Mouse (Mus musculus) forebrain, embryonic 16.5 days (tissue): ENCODE measurements around the gene Tprn. TPM values are rescaled to one million over a fixed set of nuclear protein-coding genes. Genes with fewer than 3 reads are reported as not detected.
A peak's percentile ranks its signal among the peaks of the same experiment; 100 is the strongest.

Experiments used
- ATAC-seq: fragments of 200-750 bp; cut with Nextera tagmentation; 2 replicates; pipeline ENCODE4 v1.8.0; 2017; ENCODE audit warnings: mild to moderate bottlenecking, moderate library complexity
- H3K27ac ChIP-seq: fragments of 300-500 bp; sonication (generic); 2 replicates; pipeline ENCODE4 v1.5.1; 2014; ENCODE audit warnings: low read length, control low read depth
- H3K27me3 ChIP-seq: fragments of 300-500 bp; sonication (generic); replicated peaks from 2 replicates; pipeline ENCODE4 v1.6.1; 2014; ENCODE audit warnings: low read length; ENCODE audit not compliant: control insufficient read depth, insufficient read depth
- H3K36me3 ChIP-seq: fragments of 300-500 bp; sonication (generic); 2 replicates; pipeline ENCODE4 v1.6.1; 2014; ENCODE audit not compliant: control insufficient read depth, insufficient read depth
- H3K4me1 ChIP-seq: fragments of 300-500 bp; sonication (generic); replicated peaks from 2 replicates; pipeline ENCODE4 v1.6.1; 2014; ENCODE audit warnings: low read length; ENCODE audit not compliant: control insufficient read depth, insufficient read depth
- H3K4me2 ChIP-seq: fragments of 300-500 bp; sonication (generic); 2 replicates; pipeline ENCODE4 v1.6.1; 2014; ENCODE audit warnings: mild to moderate bottlenecking, low read length, control low read depth
- H3K4me3 ChIP-seq: fragments of 300-500 bp; sonication (generic); replicated peaks from 2 replicates; pipeline ENCODE4 v1.5.1; 2014; ENCODE audit warnings: mild to moderate bottlenecking, low read length, control low read depth
- H3K9ac ChIP-seq: fragments of 300-500 bp; sonication (generic); replicated peaks from 2 replicates; pipeline ENCODE4 v1.6.1; 2014; ENCODE audit warnings: low read depth, low read length, control low read depth
- H3K9me3 ChIP-seq: fragments of 300-500 bp; sonication (generic); 2 replicates; pipeline ENCODE4 v1.6.1; 2016; ENCODE audit warnings: low read length; ENCODE audit not compliant: control insufficient read depth
- WGBS: fragments of 180-500 bp; shearing (Covaris S2); extraction: QIAGEN DNeasy Blood & Tissue Kit; methylation state at CpG from one replicate; pipeline ENCODE4 v1.1.7; 2014; 5-methylcytosine and 5-hydroxymethylcytosine counted together
- polyA plus RNA-seq: library from polyadenylated mRNA; unstranded; fragments of >200 nt; fragmentation: Nextera tagmentation; extraction: Ambion mirVana; gene quantifications from 2 replicates; pipeline ENCODE4 v1.2.1, GENCODE M21; 2015

The Tprn gene
- polyA plus RNA-seq, 1 experiment from 2014 or later: 14.8 TPM

DNA sequence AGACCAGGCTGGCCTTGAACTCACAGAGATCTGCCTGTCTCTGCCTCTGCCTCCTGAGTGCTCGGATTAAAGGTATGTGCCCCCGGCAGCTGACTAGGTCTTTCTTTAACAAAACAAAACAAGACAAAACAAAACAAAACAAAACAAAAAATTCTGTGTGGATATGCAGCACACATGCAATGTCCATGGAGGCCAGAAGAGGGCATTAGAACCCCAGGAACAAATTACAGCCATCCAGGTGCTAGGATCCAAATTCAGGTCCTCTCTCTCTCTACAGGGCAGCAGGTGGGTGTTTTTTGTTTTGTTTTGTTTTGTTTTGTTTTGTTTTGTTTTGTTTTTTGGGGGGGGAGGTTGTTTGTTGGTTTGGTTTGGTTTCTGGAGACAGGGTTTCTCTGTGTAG lies 3.5 kb upstream of the Tprn start:
- Histone ChIP-seq H3K4me1 (peaks cover 34% of the 10 kb centered on the region), H3K27me3 (no peaks in the 10 kb centered on the region; the same call in 1 of the 2 replicates), H3K36me3 (no peaks in the 10 kb centered on the region), H3K9me3 (no peaks in the 10 kb centered on the region), H3K4me2 (no peak overlapping the region), H3K27ac (no peak overlapping the region), H3K9ac (no peak overlapping the region), H3K4me3 (no peak overlapping the region)
- 50% methylated on average over 2 of the region's 2 CpGs for WGBS
- ATAC-seq: no peak

DNA sequence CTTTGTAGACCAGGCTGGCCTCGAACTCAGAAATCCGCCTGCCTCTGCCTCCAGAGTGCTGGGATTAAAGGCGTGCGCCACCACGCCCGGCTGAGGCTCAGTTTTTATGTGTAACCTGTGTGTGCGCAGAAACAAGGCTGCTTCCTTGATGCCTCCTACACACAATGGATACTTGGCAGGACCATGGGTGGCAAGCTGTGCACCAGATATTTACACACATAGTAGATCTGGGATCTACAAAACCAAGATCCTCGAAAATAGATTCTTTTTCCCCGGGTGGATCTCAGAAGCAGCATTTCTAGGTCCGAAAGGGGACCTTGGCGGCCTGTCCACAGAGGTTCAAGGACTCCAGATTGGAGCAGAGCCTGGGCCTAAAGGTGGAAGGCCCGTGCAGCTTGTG lies 548 bp upstream of the Tprn start:
- Histone ChIP-seq H3K9ac (peak overlapping the region; percentile 62), H3K36me3 (no peaks in the 10 kb centered on the region), H3K9me3 (no peaks in the 10 kb centered on the region), H3K4me2 (peak overlapping the region; percentile 99), H3K4me1 (peaks cover 46% of the 10 kb centered on the region), H3K4me3 (peak overlapping the region; percentile 67), H3K27me3 (no peaks in the 10 kb centered on the region; the same call in 1 of the 2 replicates), H3K27ac (peak overlapping the region; percentile 70)
- 48% methylated on average over 12 of the region's 12 CpGs for WGBS
- ATAC-seq: 0 out of 2 replicates have a peak, but pooled peaks have one; percentile 1

DNA sequence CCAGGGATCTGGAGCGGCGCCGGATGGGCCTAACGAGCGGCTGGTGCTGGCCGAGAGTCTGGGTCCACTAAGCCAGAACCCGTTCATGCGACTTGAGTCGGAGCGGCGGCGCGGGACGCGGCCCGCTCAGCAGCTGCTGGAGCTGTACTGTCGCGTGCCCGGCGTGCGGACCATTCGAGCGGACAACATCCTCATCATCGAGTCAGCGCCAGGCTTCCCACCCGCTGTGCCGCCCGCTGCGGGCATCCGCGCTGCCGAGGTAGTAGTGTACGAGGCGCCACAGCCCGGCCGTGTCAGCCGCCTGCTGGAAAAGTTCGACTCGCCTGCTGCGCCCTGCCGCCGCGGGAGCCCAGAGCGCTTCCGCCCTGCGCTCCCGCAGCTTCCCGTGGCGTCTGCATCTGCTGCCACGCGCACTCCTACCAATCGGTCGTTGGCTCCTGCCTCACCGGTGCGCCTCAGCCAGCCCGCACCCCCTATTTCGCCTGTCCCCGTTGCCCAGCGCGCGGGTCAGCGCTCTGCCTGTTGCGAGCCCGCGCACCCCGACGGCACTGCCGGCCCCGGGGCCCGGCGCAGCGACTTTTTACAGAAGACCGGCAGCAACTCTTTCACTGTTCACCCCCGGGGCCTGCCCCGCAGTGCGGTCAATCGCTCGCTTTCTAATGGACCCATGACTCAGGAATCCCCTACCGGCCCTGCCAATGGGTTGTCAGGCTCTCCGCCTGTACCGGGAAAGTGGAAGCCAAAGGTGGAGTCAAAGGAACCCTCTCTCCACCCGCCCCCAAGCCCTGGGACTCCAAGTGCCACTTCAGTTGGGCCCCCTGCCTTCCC lies 591 bp downstream of the Tprn start:
- H3K27me3 ChIP-seq: no peaks in the 10 kb centered on the region; the same call in 1 of the 2 replicates
- peak overlapping the region; percentile 67 for H3K4me3 ChIP-seq
- peaks cover 50% of the 10 kb centered on the region for H3K4me1 ChIP-seq
- peak; percentile 32 for ATAC-seq
- peak overlapping the region; percentile 48 for H3K27ac ChIP-seq
- no peaks in the 10 kb centered on the region for H3K9me3 ChIP-seq
- peak overlapping the region; percentile 99 for H3K4me2 ChIP-seq
- peak overlapping the region; percentile 74 for H3K9ac ChIP-seq
- WGBS: under 1% methylated on average over 79 of the region's 82 CpGs
- H3K36me3 ChIP-seq: no peaks in the 10 kb centered on the region

DNA sequence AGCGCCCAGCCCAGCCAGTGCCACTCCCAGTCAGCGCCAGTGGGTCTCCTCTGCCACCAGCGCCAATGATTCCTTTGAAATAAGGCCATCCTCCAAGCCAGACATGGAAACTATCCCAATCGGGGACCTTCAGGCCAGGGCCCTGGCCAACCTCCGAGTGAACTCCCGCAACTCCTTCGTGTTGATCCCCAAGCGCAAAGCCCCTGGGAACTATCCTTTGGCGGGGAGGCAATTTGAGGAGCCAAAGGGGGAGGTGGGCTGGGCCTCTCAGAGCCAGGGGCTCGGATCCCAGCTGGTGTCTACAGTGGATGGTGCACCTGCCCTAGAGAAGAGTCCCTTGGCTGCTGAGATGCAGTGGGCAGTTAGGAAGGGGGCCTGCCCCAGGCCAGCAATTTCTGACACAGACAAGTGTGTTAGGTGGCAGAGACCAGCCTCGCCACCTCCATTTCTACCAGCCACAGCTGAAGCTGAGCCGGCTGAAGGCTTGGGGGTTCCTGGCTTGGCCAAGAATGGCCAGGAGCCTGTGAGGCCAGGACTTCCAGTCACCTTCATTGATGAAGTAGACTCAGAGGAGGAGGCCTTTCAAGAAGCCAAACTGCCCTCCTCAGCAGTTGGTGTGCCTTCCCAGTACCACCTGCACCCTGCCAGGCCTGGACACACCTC lies 1.3 kb downstream of the Tprn start:
- Histone ChIP-seq H3K4me3 (peak overlapping the region; percentile 67), H3K36me3 (no peaks in the 10 kb centered on the region), H3K27ac (no peak overlapping the region), H3K4me2 (peak overlapping the region; percentile 99), H3K27me3 (no peaks in the 10 kb centered on the region; the same call in 1 of the 2 replicates), H3K9me3 (no peaks in the 10 kb centered on the region), H3K4me1 (peaks cover 50% of the 10 kb centered on the region), H3K9ac (peak overlapping the region; percentile 74)
- WGBS: 18% methylated on average over 12 of the region's 12 CpGs
- no peak for ATAC-seq

DNA sequence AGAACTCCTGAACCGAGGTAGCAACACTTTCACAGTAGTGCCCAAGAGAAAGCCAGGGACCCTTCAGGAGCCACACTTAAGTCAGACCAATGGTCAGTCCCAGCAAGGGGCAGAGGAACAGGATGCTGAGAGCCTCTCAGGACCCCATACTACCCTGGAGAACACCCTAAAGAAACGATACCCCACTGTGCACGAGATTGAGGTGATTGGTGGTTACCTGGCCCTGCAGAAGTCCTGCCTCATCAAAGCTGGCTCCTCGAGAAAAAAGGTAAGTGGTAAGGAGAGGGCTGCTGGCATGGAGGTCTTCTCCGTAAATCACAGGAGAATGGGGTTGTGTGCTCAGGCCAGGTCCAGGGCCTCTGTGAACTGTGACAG lies 1.9 kb downstream of the Tprn start:
- 0 out of 2 replicates have a peak overlapping the region, but pooled peaks have one; percentile 1 for H3K4me3 ChIP-seq
- WGBS: 77% methylated on average over 5 of the region's 5 CpGs
- H3K9ac ChIP-seq: no peak overlapping the region
- no peaks in the 10 kb centered on the region for H3K36me3 ChIP-seq
- H3K27me3 ChIP-seq: no peaks in the 10 kb centered on the region; the same call in 1 of the 2 replicates
- H3K4me2 ChIP-seq: peak overlapping the region; percentile 99
- ATAC-seq: no peak
- H3K27ac ChIP-seq: no peak overlapping the region
- no peaks in the 10 kb centered on the region for H3K9me3 ChIP-seq
- peaks cover 50% of the 10 kb centered on the region for H3K4me1 ChIP-seq

DNA sequence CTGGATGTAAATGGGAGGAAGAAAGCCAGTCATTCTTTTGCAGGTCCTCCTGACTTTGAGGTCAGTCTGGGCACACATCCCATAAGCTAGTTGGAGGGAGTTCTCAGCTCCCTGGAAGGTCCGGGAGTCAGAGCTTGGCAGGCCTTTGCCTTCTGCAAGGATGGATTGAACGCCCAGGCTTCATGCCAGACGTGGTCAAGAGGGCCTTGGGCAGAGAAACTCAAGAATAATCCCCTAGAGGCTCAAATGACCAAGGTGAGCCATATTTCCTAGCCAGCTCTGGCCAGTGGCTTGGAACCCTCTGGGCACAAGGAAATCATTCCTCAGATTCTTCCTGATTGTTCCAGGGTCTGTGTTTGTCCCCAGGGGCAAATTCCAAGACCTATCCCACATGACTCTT lies 2.4 kb downstream of the Tprn start:
- H3K4me3 ChIP-seq: no peak overlapping the region

DNA sequence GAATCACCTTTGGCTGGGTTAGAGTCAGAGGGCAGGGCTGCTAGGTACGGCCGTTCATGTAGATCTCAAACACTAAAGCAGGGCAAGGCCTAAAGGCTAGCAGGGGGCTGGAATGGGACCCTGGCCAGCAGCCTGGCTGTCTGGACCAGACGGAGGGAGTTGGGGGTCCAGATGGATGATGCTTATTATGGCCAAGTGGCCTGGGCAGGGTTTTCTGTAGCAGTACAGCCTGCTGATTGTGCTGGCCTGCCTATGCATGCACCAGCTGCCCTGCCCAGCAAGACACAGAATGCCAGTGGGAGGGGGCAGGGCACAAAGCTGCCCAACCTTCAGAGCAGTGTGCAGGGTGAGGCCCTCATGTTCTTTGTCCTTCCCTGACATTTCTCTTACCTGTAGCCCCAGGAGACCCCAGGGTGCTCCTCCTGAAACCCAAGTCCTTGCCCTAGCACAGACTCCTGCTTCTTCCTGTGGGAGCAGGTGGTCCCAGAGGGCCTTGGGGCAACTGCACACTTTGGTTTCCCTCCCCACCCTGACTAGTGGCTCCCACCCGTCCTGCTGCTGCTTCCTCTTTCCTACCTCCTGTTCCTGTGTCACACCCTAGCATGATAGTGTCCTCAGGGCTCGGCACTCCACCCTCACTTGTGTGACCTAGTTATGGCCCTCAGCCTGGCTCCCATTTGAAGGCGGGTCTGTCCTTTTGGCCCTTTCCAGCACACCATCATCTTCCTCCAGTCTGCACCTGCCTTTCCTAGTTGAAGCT lies 3.7 kb downstream of the Tprn start:
- H3K4me3 ChIP-seq: no peak overlapping the region
- no peak for ATAC-seq
- H3K9me3 ChIP-seq: no peaks in the 10 kb centered on the region
- WGBS: 65% methylated on average over 6 of the region's 6 CpGs
- no peaks in the 10 kb centered on the region; the same call in 1 of the 2 replicates for H3K27me3 ChIP-seq
- peak overlapping the region; percentile 24 for H3K4me2 ChIP-seq
- no peak overlapping the region for H3K27ac ChIP-seq
- H3K4me1 ChIP-seq: peaks cover 56% of the 10 kb centered on the region
- H3K36me3 ChIP-seq: no peaks in the 10 kb centered on the region
- H3K9ac ChIP-seq: peak overlapping the region; percentile 38

More for the DNA sequence above, 2.4 kb downstream of the Tprn start:
- Histone ChIP-seq H3K36me3 (no peaks in the 10 kb centered on the region), H3K9ac (0 out of 2 replicates have a peak overlapping the region, but pooled peaks have one; percentile 0), H3K9me3 (no peaks in the 10 kb centered on the region), H3K4me2 (peak overlapping the region; percentile 12), H3K27ac (no peak overlapping the region), H3K27me3 (no peaks in the 10 kb centered on the region; the same call in 1 of the 2 replicates), H3K4me1 (peaks cover 50% of the 10 kb centered on the region)
- 80% methylated on average over 3 of the region's 3 CpGs for WGBS
- no peak for ATAC-seq

DNA sequence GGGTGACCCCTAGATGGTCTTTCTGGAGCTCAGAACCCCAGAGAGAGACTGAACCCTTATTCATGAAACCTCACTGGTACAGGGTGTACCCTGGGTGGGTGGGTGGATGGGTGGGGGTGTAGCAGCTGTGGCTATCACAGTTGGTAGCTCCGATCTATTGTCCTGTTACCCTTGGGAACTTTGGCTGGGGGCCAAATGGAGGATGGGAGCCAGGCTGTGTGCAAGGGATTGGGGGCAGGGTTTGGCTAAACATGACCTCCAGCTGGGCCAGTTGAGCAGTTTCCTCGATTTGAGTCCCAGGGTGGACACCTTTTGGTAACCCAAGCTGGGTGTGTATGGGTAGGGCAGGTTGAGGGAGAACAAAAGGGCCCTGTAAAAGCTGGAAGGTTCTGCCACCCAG lies 4.3 kb downstream of the Tprn start:
- no peak overlapping the region; the same call in 1 of the 2 replicates for H3K27ac ChIP-seq
- 30% methylated on average over 2 of the region's 2 CpGs for WGBS
- H3K4me1 ChIP-seq: peaks cover 63% of the 10 kb centered on the region
- no peaks in the 10 kb centered on the region; the same call in 1 of the 2 replicates for H3K27me3 ChIP-seq
- ATAC-seq: no peak
- H3K9ac ChIP-seq: 0 out of 2 replicates have a peak overlapping the region, but pooled peaks have one; percentile 38
- no peaks in the 10 kb centered on the region for H3K36me3 ChIP-seq
- H3K9me3 ChIP-seq: no peaks in the 10 kb centered on the region
- H3K4me3 ChIP-seq: no peak overlapping the region
- H3K4me2 ChIP-seq: peak overlapping the region; percentile 24

DNA sequence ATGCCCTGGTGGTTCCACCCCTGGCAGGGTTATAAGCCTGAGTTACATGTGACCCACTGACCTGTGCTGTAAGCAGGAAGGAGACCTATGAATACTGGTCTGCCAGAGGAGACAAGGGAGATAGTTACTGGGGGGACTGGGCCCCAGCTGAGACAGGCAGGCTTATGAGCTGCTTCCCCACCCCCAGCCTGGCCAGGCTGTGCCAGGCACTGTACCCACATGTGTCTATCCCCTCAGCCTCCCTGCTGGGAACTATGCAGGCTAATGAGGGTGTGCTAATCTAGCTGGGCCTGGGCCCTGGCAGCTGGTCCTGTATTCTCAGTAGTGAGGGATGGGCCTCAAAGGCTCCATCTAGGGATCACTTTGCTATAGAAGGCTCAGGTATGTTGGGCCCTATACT lies 4.8 kb downstream of the Tprn start:
- H3K27ac ChIP-seq: no peak overlapping the region; the same call in 1 of the 2 replicates
- no peak for ATAC-seq
- no peak overlapping the region for H3K9ac ChIP-seq

More for the DNA sequence above, 4.8 kb downstream of the Tprn start:
- no peaks in the 10 kb centered on the region for H3K9me3 ChIP-seq
- peaks cover 59% of the 10 kb centered on the region for H3K4me1 ChIP-seq
- H3K4me2 ChIP-seq: no peak overlapping the region
- H3K27me3 ChIP-seq: no peaks in the 10 kb centered on the region; the same call in 1 of the 2 replicates
- H3K36me3 ChIP-seq: no peaks in the 10 kb centered on the region
- no peak overlapping the region for H3K4me3 ChIP-seq
